Mouse (Mus musculus): ENCODE results near the gene Themis. TPM values are rescaled to one million over a fixed set of nuclear protein-coding genes. Genes with fewer than 3 reads are reported as not detected.
A peak's percentile ranks its signal among the peaks of the same experiment; 100 is the strongest.

Gene Themis
- polyA plus RNA-seq, 1 experiment from 2014 or later, result not detected

DNA sequence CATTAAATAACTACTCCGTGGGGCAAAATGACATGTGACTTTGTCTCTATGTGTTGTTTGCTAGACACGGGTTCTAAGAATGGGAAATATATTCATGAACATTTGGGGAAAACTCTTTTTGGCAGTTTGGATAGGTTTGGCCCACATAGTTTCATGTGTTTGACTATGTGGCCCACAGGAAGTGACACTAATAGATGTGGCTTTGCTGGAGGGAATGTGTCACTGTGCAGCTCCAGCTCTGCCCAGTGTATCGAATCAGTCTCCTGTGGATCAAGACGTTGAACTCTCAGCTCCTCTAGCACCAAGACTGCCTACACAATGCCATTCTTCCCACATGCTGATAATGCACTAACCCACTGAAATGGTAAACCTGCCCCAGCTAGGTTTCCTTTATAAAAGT lies 148.0 kb downstream of the Themis start:
- H3K9me3 ChIP-seq (ENCODE audit: control insufficient read depth, low read length), result no peaks in the 10 kb centered on the region
- no peak overlapping the region for H3K9ac ChIP-seq (ENCODE audit: low read length)
- no peak overlapping the region for H3K27ac ChIP-seq (ENCODE audit: low read depth, low read length)
- no peaks in the 10 kb centered on the region for H3K36me3 ChIP-seq (ENCODE audit: control insufficient read depth, insufficient read depth, low read length)
- DNase-seq (ENCODE audit: low spot score) (no peak), ATAC-seq (ENCODE audit: insufficient read depth, low FRiP score, low TSS enrichment) (no peak)
- WGBS, result 58% methylated on average over 4 of the region's 4 CpGs
- H3K4me2 ChIP-seq (ENCODE audit: low read depth), result no peak overlapping the region
- no peaks in the 10 kb centered on the region for H3K4me1 ChIP-seq (ENCODE audit: control insufficient read depth, insufficient read depth, low read length)
- no peaks in the 10 kb centered on the region for H3K27me3 ChIP-seq (ENCODE audit: control insufficient read depth, insufficient read depth, low read length)
- H3K4me3 ChIP-seq (ENCODE audit: low read depth, low read length), result no peak overlapping the region

DNA sequence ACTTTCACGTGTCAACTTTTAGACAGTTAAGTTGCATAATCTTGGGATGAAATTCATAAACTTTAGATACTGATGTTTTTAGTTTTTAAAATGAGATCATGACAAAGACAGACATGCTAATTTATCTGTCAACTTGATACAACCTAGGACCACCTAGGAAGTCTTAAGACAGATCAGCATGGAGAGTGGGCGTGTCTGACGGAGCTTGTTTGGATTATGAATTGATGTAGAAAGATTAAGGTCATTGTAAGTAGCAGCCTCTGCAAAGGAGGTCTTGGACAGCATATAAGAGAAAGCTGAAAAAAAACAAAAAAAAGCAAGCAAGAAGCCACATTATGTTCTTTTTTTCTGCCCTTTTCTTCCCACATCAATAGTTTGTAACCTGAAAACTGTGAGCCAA lies 154.2 kb downstream of the Themis start:
- no peak overlapping the region for H3K27ac ChIP-seq (ENCODE audit: low read depth, low read length)
- no peak overlapping the region for H3K4me3 ChIP-seq (ENCODE audit: low read depth, low read length)
- H3K27me3 ChIP-seq (ENCODE audit: control insufficient read depth, insufficient read depth, low read length), result no peaks in the 10 kb centered on the region
- DNase-seq (ENCODE audit: low spot score) (no peak), ATAC-seq (ENCODE audit: insufficient read depth, low FRiP score, low TSS enrichment) (no peak)
- WGBS, result 94% methylated on average over 3 of the region's 3 CpGs
- H3K4me1 ChIP-seq (ENCODE audit: control insufficient read depth, insufficient read depth, low read length), result no peaks in the 10 kb centered on the region
- H3K9ac ChIP-seq (ENCODE audit: low read length), result no peak overlapping the region
- H3K4me2 ChIP-seq (ENCODE audit: low read depth), result no peak overlapping the region
- H3K9me3 ChIP-seq (ENCODE audit: control insufficient read depth, low read length), result no peaks in the 10 kb centered on the region
- H3K36me3 ChIP-seq (ENCODE audit: control insufficient read depth, insufficient read depth, low read length), result no peaks in the 10 kb centered on the region

DNA sequence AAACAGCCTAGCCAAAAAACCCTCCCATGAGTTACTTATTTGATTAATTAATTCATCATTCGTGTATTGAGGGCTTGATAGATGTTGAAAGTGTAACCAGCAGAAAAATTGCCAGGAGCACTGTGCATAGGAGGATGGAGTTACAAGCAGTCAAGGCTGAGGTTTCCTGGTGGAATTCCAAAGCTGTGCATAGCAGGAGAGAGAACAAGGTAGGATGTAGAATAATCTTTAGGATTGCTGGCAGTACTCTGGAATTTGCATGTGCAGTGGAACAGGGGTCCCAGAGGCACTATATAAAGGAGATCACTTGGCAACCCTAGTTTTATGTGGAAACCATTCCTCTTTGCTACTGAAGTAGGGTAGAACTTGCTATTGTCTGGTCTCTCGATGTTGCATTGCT lies 174.4 kb downstream of the Themis start:
- no peaks in the 10 kb centered on the region for H3K4me1 ChIP-seq (ENCODE audit: control insufficient read depth, insufficient read depth, low read length)
- H3K9me3 ChIP-seq (ENCODE audit: control insufficient read depth, low read length), result no peaks in the 10 kb centered on the region
- no peaks in the 10 kb centered on the region for H3K36me3 ChIP-seq (ENCODE audit: control insufficient read depth, insufficient read depth, low read length)
- DNase-seq (ENCODE audit: low spot score) (no peak), ATAC-seq (ENCODE audit: insufficient read depth, low FRiP score, low TSS enrichment) (no peak)
- 77% methylated on average over 2 of the region's 2 CpGs for WGBS
- H3K4me2 ChIP-seq (ENCODE audit: low read depth), result no peak overlapping the region
- no peaks in the 10 kb centered on the region for H3K27me3 ChIP-seq (ENCODE audit: control insufficient read depth, insufficient read depth, low read length)
- no peak overlapping the region for H3K9ac ChIP-seq (ENCODE audit: low read length)
- H3K4me3 ChIP-seq (ENCODE audit: low read depth, low read length), result no peak overlapping the region
- H3K27ac ChIP-seq (ENCODE audit: low read depth, low read length), result no peak overlapping the region

DNA sequence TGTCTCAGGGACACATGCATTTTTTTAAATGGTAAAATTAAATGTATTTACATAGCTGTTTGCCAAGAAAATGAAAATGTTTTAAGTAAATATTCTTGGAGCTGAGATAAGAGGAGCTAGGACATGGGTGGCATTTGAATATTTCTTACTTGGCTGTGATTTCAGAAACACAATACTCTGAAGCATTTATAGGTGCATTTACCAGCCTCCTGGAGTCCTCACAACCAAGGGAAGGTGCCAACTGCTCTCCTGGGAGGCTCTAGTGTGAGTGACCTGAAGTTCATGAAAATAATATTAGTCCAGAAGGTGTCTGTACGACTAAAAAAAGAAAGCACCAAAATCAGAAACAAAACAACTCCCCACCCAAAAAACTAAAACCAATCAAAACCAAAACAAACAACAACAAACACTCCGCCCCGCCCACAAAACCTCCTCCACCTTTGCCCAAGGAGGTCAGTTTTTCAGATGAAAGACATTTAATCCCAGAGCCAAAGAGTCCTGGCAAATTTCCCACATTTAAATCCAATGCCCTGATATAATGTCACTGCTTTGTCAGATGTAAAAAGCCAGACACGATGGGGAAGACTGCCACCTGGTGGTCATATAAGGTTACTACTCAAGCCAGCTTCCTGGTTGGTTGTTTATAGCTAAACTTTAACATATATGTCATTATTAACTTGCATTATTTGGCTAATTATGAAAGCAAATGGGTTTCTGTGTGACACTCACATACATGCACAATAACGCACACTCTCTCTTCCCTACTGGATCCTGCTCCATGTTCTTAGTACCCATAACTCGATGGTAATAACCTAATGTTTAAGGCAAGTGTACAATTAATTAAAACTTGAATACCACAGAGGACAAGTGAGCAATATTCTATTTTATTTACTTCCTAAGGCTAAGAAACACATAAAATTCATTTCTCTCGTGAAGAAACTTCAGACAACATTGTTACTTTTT lies 175.9 kb downstream of the Themis start:
- peak; percentile 58; the same call in 1 of the 2 replicates for ATAC-seq (ENCODE audit: insufficient read depth, low FRiP score, low TSS enrichment)
- no peaks in the 10 kb centered on the region for H3K9me3 ChIP-seq (ENCODE audit: control insufficient read depth, low read length)
- WGBS, result 37% methylated on average over 7 of the region's 7 CpGs

DNA sequence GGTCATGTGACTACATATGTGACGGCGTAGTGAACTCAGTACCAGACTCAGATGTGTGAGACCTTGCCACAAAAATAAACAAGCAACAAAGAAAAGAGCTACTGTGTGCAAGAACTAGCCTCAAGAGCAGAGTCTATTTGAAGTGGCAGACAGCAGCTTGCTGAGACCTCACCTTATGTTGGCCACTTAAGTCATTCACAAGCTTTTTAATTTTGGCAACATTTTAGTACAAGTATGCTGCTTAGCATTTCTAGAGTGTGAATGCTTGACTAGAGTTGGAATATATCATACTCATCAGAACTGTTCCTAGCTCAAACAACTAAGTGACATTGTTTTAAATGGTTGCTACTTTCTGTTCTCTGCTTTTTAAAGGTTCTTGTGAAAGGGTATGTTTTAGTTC lies 188.0 kb downstream of the Themis start:
- Histone ChIP-seq H3K9ac (ENCODE audit: low read length) (no peak overlapping the region), H3K4me2 (ENCODE audit: low read depth) (no peak overlapping the region), H3K27me3 (ENCODE audit: control insufficient read depth, insufficient read depth, low read length) (no peaks in the 10 kb centered on the region), H3K36me3 (ENCODE audit: control insufficient read depth, insufficient read depth, low read length) (no peaks in the 10 kb centered on the region), H3K4me1 (ENCODE audit: control insufficient read depth, insufficient read depth, low read length) (no peaks in the 10 kb centered on the region), H3K27ac (ENCODE audit: low read depth, low read length) (no peak overlapping the region), H3K4me3 (ENCODE audit: low read depth, low read length) (no peak overlapping the region), H3K9me3 (ENCODE audit: control insufficient read depth, low read length) (no peaks in the 10 kb centered on the region)
- DNase-seq (ENCODE audit: low spot score), result no peak
- no peak for ATAC-seq (ENCODE audit: insufficient read depth, low FRiP score, low TSS enrichment)
- 86% methylated on average over 2 of the region's 2 CpGs for WGBS

More for the DNA sequence above, 175.9 kb downstream of the Themis start:
- Histone ChIP-seq H3K4me1 (ENCODE audit: control insufficient read depth, insufficient read depth, low read length) (no peaks in the 10 kb centered on the region), H3K27me3 (ENCODE audit: control insufficient read depth, insufficient read depth, low read length) (no peaks in the 10 kb centered on the region), H3K4me3 (ENCODE audit: low read depth, low read length) (no peak overlapping the region), H3K27ac (ENCODE audit: low read depth, low read length) (no peak overlapping the region), H3K9ac (ENCODE audit: low read length) (no peak overlapping the region), H3K4me2 (ENCODE audit: low read depth) (no peak overlapping the region), H3K36me3 (ENCODE audit: control insufficient read depth, insufficient read depth, low read length) (no peaks in the 10 kb centered on the region)
- DNase-seq (ENCODE audit: low spot score), result peak; percentile 48

DNA sequence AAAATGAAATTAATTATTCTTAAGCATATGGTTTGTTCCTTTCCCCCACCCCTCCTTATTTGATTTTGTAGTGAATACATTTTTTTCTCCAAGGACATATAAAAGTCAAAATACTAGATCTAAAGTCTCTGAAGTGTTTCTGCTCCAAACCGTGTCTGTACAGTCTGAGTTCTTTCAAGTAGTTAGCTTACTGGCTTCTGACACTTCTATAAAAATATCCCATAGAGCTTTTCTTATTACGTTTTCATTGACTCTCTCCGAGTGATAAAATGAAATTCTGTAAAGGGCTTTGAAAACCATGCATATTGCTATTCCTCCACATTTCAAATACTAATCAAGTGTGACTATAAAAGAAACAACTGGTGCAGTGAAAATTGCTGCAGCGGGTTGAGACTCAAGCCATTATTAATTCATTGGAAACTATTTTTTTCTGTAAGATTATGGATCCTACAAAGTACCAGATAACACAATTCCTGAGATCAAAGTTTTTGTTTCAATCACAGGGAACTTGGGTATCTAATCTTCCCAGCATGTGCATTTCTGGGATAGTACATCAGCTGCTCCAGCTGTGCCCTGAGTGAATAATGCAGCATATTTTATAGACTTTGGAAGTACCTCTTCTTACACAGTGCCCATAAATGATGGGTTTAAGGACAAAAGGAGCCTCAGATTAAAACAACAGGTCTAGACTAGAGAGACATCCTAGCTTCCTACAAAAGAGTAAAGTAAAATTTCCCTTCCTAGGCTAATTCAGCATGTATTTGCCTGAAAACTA lies 202.6 kb downstream of the Themis start:
- no peak for DNase-seq (ENCODE audit: low spot score)
- Histone ChIP-seq H3K9ac (ENCODE audit: low read length) (no peak overlapping the region), H3K9me3 (ENCODE audit: control insufficient read depth, low read length) (no peaks in the 10 kb centered on the region), H3K27ac (ENCODE audit: low read depth, low read length) (no peak overlapping the region), H3K4me1 (ENCODE audit: control insufficient read depth, insufficient read depth, low read length) (no peaks in the 10 kb centered on the region), H3K4me2 (ENCODE audit: low read depth) (no peak overlapping the region), H3K4me3 (ENCODE audit: low read depth, low read length) (no peak overlapping the region), H3K36me3 (ENCODE audit: control insufficient read depth, insufficient read depth, low read length) (no peaks in the 10 kb centered on the region), H3K27me3 (ENCODE audit: control insufficient read depth, insufficient read depth, low read length) (no peaks in the 10 kb centered on the region)
- ATAC-seq (ENCODE audit: insufficient read depth, low FRiP score, low TSS enrichment), result no peak
- WGBS, result 78% methylated on average over 4 of the region's 4 CpGs

DNA sequence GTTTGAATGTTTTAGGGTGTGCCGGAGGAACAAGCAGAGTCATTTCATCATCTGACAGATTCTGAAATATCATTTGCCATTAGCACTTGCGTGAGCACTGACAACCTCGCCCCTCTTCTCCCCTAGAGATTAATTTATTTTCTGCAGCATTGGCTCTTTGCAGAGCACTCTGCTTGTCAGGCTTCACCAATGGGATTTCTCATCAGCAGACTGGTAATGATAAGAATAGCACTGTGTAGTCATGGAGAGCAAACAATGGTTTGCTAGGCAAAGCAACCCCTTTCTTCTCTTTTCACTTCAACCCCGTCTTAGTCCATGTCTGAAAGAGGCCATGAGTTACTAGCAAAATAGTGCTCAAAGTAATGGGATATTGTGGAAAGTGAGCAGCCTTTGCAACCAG lies 206.4 kb downstream of the Themis start:
- Histone ChIP-seq H3K27ac (ENCODE audit: low read depth, low read length) (no peak overlapping the region), H3K27me3 (ENCODE audit: control insufficient read depth, insufficient read depth, low read length) (no peaks in the 10 kb centered on the region), H3K9ac (ENCODE audit: low read length) (no peak overlapping the region), H3K9me3 (ENCODE audit: control insufficient read depth, low read length) (no peaks in the 10 kb centered on the region), H3K4me2 (ENCODE audit: low read depth) (no peak overlapping the region), H3K4me3 (ENCODE audit: low read depth, low read length) (no peak overlapping the region), H3K4me1 (ENCODE audit: control insufficient read depth, insufficient read depth, low read length) (no peaks in the 10 kb centered on the region), H3K36me3 (ENCODE audit: control insufficient read depth, insufficient read depth, low read length) (no peaks in the 10 kb centered on the region)
- DNase-seq (ENCODE audit: low spot score), result no peak
- peak; percentile 54; the same call in 1 of the 2 replicates for ATAC-seq (ENCODE audit: insufficient read depth, low FRiP score, low TSS enrichment)
- WGBS, result 64% methylated on average over 4 of the region's 4 CpGs

DNA sequence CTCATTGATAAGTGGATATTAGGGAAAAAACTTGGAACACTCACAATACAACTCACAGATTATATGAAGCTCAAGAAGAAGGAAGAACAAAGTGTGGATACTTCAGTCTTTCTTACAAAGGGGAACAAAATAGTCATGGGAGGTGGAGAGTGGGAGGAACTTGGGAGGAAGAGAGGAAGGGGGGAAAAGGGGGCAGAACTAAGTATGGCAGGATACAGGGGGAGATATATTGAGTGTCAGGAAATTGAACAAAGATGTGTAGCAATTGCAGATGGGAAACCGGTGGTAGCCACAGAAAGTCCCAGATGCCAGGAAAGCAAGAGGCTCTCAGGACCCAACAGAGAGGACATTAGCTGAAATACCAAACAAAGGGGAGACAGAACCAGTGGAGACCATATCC lies 219.5 kb downstream of the Themis start:
- Histone ChIP-seq H3K4me2 (ENCODE audit: low read depth) (no peak overlapping the region), H3K4me3 (ENCODE audit: low read depth, low read length) (no peak overlapping the region), H3K36me3 (ENCODE audit: control insufficient read depth, insufficient read depth, low read length) (no peaks in the 10 kb centered on the region), H3K9ac (ENCODE audit: low read length) (no peak overlapping the region), H3K4me1 (ENCODE audit: control insufficient read depth, insufficient read depth, low read length) (no peaks in the 10 kb centered on the region), H3K27ac (ENCODE audit: low read depth, low read length) (no peak overlapping the region), H3K27me3 (ENCODE audit: control insufficient read depth, insufficient read depth, low read length) (no peaks in the 10 kb centered on the region), H3K9me3 (ENCODE audit: control insufficient read depth, low read length) (no peaks in the 10 kb centered on the region)
- no peak for ATAC-seq (ENCODE audit: insufficient read depth, low FRiP score, low TSS enrichment)
- 73% methylated on average over 1 of the region's 1 CpGs for WGBS
- DNase-seq (ENCODE audit: low spot score), result no peak
